Mouse (Mus musculus) kidney, adult 11 months (tissue): ENCODE measurements at regions not wholly inside any gene's neighbourhood (a gene's known extent, or its start where the extent isn't known, plus 50 kb on each side); places are given as distances from the start of the nearest gene placed in this dataset.

ENCODE experiments used
- DNase-seq: peaks from one replicate; pipeline ENCODE4 v3.0.0; 2022

- DNase-seq, result no peak
These were observed 88.8 kb upstream of the Tlk1 start for GRCm38 (mm10) chr2:70914372-70914771.

- DNase-seq, result no peak
These were observed 83.9 kb upstream of the Tlk1 start for GRCm38 (mm10) chr2:70909401-70909800.

DNA sequence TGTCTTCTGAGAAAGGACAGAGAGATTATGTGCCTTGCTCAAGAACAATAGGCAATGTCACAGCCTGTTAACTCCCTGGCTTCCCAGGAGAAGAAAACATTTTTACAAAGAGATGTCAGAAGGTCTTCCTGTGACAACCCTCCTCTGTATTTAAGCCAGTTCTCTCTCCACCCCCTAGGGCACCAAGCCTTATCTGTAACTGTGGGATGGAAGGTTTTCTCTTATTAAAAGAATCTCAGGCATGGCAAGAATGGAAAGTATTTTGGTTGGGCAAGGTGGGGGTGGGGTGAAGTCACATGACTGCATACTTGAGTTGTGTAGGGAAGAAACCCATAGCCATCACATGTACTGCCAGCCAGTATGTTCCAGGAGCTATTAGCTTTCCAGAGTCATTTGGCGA is 83.1 kb upstream of the Tlk1 start:
- DNase-seq, result no peak

DNA sequence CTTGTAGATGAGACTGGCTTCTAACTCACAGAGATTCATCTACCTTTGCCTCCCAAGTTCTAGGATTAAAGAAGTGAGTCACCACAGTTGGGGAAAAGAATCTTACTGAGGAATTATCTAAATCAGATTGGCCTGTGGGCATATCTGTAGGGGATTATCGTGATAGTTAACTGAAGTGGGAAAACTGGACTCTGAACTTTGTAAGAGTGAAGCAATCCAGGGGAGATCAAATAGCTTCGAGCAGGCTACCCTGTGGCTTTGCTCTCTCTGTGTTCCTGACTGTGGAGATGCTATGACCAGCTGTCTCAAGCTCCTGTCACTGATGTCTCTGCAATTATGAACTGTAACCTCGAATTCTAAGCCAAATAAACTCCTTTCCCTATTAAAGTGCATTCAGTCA is 80.7 kb upstream of the Tlk1 start:
- no peak for DNase-seq

DNA sequence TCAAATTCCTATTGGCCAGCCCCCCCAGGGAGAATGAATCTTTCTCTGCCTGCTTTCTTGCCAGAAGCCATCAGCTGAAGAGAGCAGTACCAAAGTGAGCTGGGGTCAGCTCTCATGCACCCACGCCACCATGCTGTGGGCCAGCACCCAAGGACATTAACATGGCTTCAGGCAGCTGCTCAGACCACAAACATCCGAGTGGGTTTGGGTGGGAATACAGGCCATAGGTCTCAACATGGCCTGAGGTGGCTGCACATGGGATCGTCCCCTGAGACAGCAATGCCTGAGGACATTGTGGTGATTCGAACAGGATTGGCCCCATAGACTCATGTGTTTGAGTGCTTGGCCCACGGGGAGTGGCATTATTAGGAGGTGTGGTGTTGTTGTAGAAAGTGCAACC is 78.9 kb upstream of the Tlk1 start:
- DNase-seq, result no peak

DNA sequence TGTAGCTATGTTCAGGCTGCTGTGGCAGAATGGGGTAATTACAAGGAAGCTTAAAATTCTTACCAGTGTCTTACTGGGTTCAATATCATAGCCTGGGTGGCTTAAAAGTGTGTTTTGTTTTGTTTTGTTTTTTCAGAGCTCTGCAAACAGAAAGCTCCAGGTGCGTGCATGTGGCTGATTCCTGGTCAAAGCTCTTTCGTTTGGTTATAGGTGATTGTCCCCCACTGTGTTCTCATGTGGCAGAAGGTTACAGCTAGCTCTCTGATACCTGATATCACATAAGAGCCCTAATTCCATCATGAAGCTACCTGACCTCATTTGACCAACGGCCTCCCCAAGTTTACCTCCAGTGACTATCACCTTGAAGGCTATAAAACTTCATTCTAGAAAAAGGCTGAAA is 76.7 kb upstream of the Tlk1 start:
- DNase-seq, result no peak

- DNase-seq, result peak; percentile 11
These were observed 76.0 kb upstream of the Tlk1 start for GRCm38 (mm10) chr2:70901479-70901878.

GRCm38 (mm10) chr2:70899056-70899455 is 73.5 kb upstream of the Tlk1 start:
- no peak for DNase-seq

GRCm38 (mm10) chr2:70898396-70898795 is 72.9 kb upstream of the Tlk1 start:
- no peak for DNase-seq

DNA sequence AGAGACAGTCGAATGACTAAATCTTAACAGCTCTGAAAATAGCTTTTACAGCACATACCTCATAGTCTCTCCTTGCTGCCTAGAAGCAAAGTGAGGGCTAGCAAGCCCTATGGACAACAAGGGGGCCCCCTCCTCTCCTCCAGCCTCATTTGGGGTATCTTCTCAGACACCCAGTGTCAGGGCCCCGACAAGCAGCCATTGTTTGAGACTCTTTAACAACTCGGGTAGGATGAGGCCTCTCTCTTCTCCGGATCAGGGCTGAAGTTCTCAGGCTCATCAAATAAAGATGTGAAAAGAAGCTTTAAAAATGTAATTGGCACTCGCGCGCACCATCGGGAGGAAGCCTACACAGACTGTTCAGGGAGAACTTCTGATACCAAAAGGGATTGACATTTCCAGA is 71.8 kb upstream of the Tlk1 start:
- DNase-seq, result no peak

GRCm38 (mm10) chr2:70889522-70890100 is 64.1 kb upstream of the Tlk1 start:
- no peak for DNase-seq

DNA sequence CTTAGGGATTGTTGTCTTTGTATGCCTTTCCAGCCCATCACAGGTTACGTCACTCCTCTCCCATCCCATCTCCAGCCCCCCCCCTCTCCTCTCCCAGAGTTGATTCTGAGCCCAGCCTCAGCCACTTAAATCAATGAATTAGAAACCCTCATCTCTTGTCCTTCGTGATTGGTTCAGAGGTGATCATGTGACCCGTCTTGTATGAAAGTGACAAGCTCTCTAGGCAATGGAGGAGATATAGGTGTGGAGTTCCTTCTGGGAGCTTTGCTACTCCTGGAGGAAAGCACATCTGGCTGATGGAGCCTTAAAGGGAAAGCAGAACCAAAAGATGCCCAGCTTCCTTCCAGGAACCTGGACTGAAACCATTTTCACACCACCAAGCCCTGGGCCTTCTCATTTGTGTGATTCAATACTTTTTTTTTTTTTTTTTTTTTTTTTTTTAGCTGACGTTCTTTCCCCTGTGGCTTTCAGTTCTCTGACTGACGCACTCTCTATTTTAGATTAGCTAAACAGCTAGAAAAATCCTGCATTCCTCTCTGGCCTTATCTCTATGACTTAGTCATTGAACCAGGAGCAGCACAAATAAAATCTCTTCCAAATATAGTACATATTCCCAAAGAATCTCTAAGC is 63.4 kb upstream of the Tlk1 start:
- DNase-seq, result no peak

DNA sequence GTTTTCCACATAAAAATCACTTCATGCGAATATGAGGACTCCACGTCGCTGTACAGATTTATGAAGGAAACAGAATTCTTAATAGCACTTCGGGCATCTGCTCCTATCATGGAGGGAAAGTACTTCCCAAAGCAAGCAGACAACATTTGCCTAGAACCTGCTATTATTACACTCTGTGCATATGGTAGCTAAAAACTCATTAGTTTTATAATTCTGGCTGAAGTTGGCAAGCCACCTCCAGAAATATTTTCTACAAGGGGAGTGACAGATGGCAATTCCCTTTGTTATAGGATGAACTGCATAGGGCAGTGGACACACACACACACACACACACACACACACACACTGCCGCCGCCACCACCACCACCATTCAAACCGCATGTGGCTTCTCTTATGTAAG is 61.3 kb upstream of the Tlk1 start:
- DNase-seq, result no peak

DNA sequence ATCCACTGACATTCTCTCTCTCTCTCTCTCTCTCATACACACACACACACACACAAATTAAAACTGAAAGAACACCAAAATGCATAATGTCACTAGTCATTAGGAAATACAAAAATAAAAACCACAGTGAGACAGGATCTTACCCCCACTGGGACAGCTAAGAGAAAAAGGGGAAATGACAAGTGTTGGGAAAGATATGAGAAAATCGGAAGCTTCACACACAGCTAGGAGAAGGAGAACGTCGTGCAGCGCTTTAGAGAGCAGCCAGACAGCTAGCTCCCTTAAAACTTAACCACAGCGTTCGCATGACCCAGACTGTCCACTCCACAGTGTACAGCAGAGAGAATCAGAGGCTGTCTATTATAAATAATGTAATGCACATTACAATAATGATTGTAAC is 60.1 kb upstream of the Tlk1 start:
- DNase-seq, result no peak

- DNase-seq, result peak; percentile 52
These were observed 52.0 kb upstream of the Tlk1 start for GRCm38 (mm10) chr2:70877333-70878080.

- no peak for DNase-seq
These were observed 50.7 kb upstream of the Tlk1 start for GRCm38 (mm10) chr2:70876251-70876650.
